ENCODE assay signal across 13 mouse cellular contexts in the genomic region with DNA sequence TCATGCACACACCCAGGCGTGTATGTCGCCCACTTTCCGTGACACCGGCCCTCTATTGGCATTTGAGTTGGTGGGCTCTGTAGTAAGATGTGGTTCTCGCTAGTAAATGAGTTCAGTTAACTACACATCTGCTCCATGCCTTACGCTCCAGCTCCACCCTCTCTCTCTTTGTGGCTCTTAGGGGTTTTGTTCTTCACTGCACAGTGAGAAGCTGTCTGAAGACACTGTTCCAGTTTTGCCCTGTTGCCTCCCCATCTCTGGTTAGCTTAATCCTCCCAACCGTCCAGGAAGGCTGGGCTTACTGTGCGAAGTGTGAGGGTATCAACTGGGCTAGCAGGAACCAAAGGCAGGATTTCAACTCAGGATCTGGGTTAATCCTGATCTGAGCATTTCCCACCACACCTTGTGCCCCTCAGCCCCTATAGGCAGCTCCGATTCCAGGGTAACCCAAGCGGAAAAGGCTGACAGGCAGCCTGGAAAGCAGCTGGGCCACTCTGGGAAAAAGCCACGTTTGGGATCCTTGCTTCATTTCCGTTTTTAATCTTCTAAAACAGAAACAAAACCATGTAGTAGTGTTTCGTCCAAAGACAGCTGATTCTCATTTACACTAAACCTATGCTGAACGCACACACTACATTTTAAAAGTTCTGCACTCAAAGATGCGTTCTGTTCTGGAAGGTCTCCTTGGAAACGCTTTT. TPM values are rescaled to one million over a fixed set of nuclear protein-coding genes. Genes with fewer than 3 reads are reported as not detected.
DNase-seq lines count a peak whose midpoint lies in the region; TF ChIP-seq lines count a peak whose summit lies in the region.
"Had no signal": no experiment of that assay in that cellular context is flagged by ENCODE, and none has a peak within 500 bp of the region (broad histone marks: within the 10 kb centered on the region; RNA-seq: fewer than 3 reads in every experiment).

No protein-coding gene starts in this region.

- peak overlapping the region; percentile 11; the same call in 1 of the 2 replicates for H3K27ac ChIP-seq in heart, embryonic 10.5 days
- H3K27ac ChIP-seq in embryonic facial prominence, embryonic 10.5 days (replicated peaks): peak overlapping the region; percentile 65
- peak overlapping the region; percentile 43; the same call in 1 of the 2 replicates for H3K27ac ChIP-seq in limb, embryonic 10.5 days
- H3K27ac ChIP-seq: liver, embryonic 14.5 days had no signal

- no peak for TF ChIP-seq CTCF in E14TG2a.4 (conservative IDR thresholded peaks at IDR 0.05; ENCODE audit: low read length)

- DNase-seq in heart, embryonic 10.5 days (ENCODE audit: low spot score): no peak
- no peak for DNase-seq in heart, postnatal 4 days
- no peak for DNase-seq in embryonic facial prominence, embryonic 10.5 days (ENCODE audit: low spot score)
- no peak for DNase-seq in limb, embryonic 10.5 days (ENCODE audit: low spot score)
- DNase-seq in thymus, adult 18-20 months: no peak
- no peak for DNase-seq in adrenal gland, postnatal 36 days
- no peak for DNase-seq in left cerebral cortex, postnatal 4 days
- DNase-seq: adrenal gland, postnatal 25 days; cerebellum, adult 9-11 months; thymus, postnatal 4 days had no signal

- no peaks in the 10 kb centered on the region for H3K27me3 ChIP-seq in heart, embryonic 10.5 days (ENCODE audit: insufficient read depth, poor library complexity, severe bottlenecking)
- H3K27me3 ChIP-seq in E14TG2a.4 (ENCODE audit: insufficient read depth, low read length): peaks cover 86% of the 10 kb centered on the region
- H3K27me3 ChIP-seq in embryonic facial prominence, embryonic 10.5 days (replicated peaks; ENCODE audit: low read depth, poor library complexity, severe bottlenecking): no peaks in the 10 kb centered on the region
- H3K27me3 ChIP-seq in limb, embryonic 10.5 days (ENCODE audit: low read depth, poor library complexity, severe bottlenecking): no peaks in the 10 kb centered on the region

- intact Hi-C loops in left cerebral cortex, postnatal 4 days (cut with DNase I): no loop called here

- peaks cover 67% of the 10 kb centered on the region for H3K4me1 ChIP-seq in heart, embryonic 10.5 days
- peaks cover 96% of the 10 kb centered on the region for H3K4me1 ChIP-seq in E14TG2a.4 (replicated peaks; ENCODE audit: low read depth, low read length)
- peaks cover 91% of the 10 kb centered on the region for H3K4me1 ChIP-seq in embryonic facial prominence, embryonic 10.5 days
- H3K4me1 ChIP-seq in limb, embryonic 10.5 days: peaks cover 85% of the 10 kb centered on the region

- H3K9me3 ChIP-seq in heart, embryonic 10.5 days: no peaks in the 10 kb centered on the region
- no peaks in the 10 kb centered on the region for H3K9me3 ChIP-seq in E14TG2a.4 (ENCODE audit: low read length)
- no peaks in the 10 kb centered on the region for H3K9me3 ChIP-seq in embryonic facial prominence, embryonic 10.5 days
- no peaks in the 10 kb centered on the region for H3K9me3 ChIP-seq in limb, embryonic 10.5 days (replicated peaks)
- H3K9me3 ChIP-seq: G1E had no signal

- H3K36me3 ChIP-seq in heart, embryonic 10.5 days: no peaks in the 10 kb centered on the region
- H3K36me3 ChIP-seq in E14TG2a.4 (ENCODE audit: insufficient read depth, low read length): no peaks in the 10 kb centered on the region
- peaks cover 6% of the 10 kb centered on the region; the same call in 1 of the 2 replicates for H3K36me3 ChIP-seq in embryonic facial prominence, embryonic 10.5 days (replicated peaks)
- H3K36me3 ChIP-seq in limb, embryonic 10.5 days: peaks cover 8% of the 10 kb centered on the region
- H3K36me3 ChIP-seq: G1E had no signal

- 81% methylated on average over 16 of the region's 16 CpGs for WGBS in heart, embryonic 10.5 days
- 62% methylated on average over 16 of the region's 16 CpGs for WGBS in embryonic facial prominence, embryonic 10.5 days
- WGBS in limb, embryonic 10.5 days: 80% methylated on average over 16 of the region's 16 CpGs

- H3K4me3 ChIP-seq in heart, embryonic 10.5 days: no peak overlapping the region
- H3K4me3 ChIP-seq in E14TG2a.4 (replicated peaks; ENCODE audit: low read length): peak overlapping the region; percentile 17; the same call in 1 of the 2 replicates
- no peak overlapping the region for H3K4me3 ChIP-seq in embryonic facial prominence, embryonic 10.5 days
- H3K4me3 ChIP-seq in limb, embryonic 10.5 days: no peak overlapping the region

RNA-seq across cellular contexts. Expression of a gene that starts 45.9 kb away (rescaled TPM):
- polyA plus RNA-seq in heart, embryonic 10.5 days (2016; fragmentation: Nextera tagmentation; extraction: Ambion mirVana): 27.9 and 34.5 TPM in 2 replicates
- 10 to 100 TPM; 17.2 to 20.5 TPM for total RNA-seq in heart, postnatal 4 days (2021)
- 41.1 and 42.0 TPM in 2 replicates for polyA plus RNA-seq in embryonic facial prominence, embryonic 10.5 days (2016; fragmentation: Nextera tagmentation; extraction: Ambion mirVana)
- polyA plus RNA-seq in limb, embryonic 10.5 days (2016; fragmentation: Nextera tagmentation; extraction: Ambion mirVana): 53.3 and 55.7 TPM in 2 replicates
- total RNA-seq in adrenal gland, postnatal 36 days (2021): 10 to 100 TPM; 28.3 to 29.7 TPM
- 10 to 100 TPM; 12.4 to 15.7 TPM for total RNA-seq in left cerebral cortex, postnatal 4 days (2021)

RNA-seq across cellular contexts. Expression of a gene that starts 53.7 kb away (rescaled TPM):
- polyA plus RNA-seq in heart, embryonic 10.5 days (2016; fragmentation: Nextera tagmentation; extraction: Ambion mirVana): 120 and 129 TPM in 2 replicates
- total RNA-seq in heart, postnatal 4 days (2021): 10 to 100 TPM; 38.9 to 48.2 TPM
- polyA plus RNA-seq in embryonic facial prominence, embryonic 10.5 days (2016; fragmentation: Nextera tagmentation; extraction: Ambion mirVana): 135 and 144 TPM in 2 replicates
- 144 and 147 TPM in 2 replicates for polyA plus RNA-seq in limb, embryonic 10.5 days (2016; fragmentation: Nextera tagmentation; extraction: Ambion mirVana)
- 10 to 100 TPM; 45.9 to 48.6 TPM for total RNA-seq in adrenal gland, postnatal 36 days (2021)
- total RNA-seq in left cerebral cortex, postnatal 4 days (2021): 10 to 100 TPM; 34.1 to 38.0 TPM

Comparison
In these comparisons a context has a peak if more than half of its experiments do, and no peak if none do; other contexts are left out.
1. H3K27ac ChIP-seq: peak in every context shown above with its lines; median percentile 65 in embryonic facial prominence, embryonic 10.5 days; 43 in limb, embryonic 10.5 days; 11 in heart, embryonic 10.5 days.